Mouse (Mus musculus): ENCODE results near the gene Rnf220.

The Rnf220 gene

GRCm38 (mm10) chr4:117352957-117353356 lies 143.9 kb downstream of the Rnf220 start:
- in situ Hi-C loops (cut with MboI; ENCODE audit: unreplicated experiment in 2 of 2): loop anchor here in 1 of 2 experiments (10.0 kb wide), 1 partner anchor 322 kb away; no protein-coding TSS in a partner anchor

DNA sequence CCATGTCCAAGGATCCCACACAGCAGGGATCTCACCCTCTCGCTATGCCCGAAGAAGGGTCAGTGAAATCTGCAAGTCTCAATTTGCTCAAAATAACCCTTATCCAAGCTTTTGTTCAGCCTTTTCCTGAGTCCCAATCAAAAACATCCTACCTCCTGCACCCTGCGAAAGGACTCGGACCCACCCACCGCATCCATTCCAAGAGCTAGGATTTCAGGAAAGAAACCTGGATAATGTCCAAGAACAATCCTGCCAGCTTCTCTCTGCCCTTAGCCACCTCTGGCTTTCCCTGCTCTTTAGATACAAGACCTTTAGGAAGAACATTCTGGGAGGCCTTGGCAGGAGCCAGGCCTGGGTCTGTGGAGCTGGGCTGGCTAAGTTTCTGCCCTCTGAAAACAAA lies 144.8 kb downstream of the Rnf220 start:
- in situ Hi-C loops (cut with MboI; ENCODE audit: unreplicated experiment in 2 of 2): loop anchor here in 1 of 2 experiments (10.0 kb wide), 1 partner anchor 323 kb away; no protein-coding TSS in a partner anchor

GRCm38 (mm10) chr4:117350139-117350693 lies 146.6 kb downstream of the Rnf220 start:
- in situ Hi-C loops (cut with MboI; ENCODE audit: unreplicated experiment in 2 of 2): loop anchor here in 1 of 2 experiments (10.0 kb wide), 1 partner anchor 325 kb away; no protein-coding TSS in a partner anchor

GRCm38 (mm10) chr4:117349327-117349726 lies 147.5 kb downstream of the Rnf220 start:
- in situ Hi-C loops (cut with MboI; ENCODE audit: unreplicated experiment in 2 of 2): no loop called here

DNA sequence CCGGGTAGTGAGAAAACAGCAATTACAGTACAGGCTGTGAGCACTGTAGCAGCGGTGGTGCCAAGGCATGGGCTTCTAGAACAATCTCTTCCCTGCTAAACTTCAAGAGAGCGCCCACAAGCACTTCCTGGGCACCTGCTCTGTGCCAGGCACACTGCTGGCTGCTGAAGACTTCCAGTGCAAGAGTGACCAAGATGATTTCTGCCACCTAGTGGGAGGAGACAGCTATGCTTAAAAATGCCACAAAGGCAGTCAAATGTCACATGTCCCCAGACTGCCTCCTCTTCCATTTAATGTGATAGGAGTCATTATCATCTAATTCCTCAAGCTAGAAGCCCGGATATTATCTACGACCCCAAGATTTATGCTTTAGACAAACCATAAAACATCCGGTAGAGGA lies 150.8 kb downstream of the Rnf220 start:
- in situ Hi-C loops (cut with MboI; ENCODE audit: unreplicated experiment in 2 of 2): no loop called here

DNA sequence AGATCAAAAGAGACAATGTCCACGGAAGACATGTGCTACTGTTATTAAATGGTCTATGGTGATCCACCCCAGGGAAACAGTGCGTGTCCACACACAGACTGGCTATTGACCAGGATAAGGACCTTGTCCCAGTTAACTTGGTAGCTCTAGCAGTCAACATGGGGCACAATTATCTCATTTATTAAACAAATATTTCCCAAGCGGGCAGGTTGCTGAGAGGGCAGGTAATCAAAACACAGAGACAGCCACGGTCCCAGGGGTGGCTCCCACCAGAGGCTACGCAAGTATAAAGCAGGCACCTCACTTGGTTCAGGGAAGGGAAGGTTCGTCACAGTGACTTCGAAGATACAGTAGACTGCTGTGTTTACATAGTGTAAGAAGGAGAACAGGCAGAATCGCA lies 153.5 kb downstream of the Rnf220 start:
- in situ Hi-C loops (cut with MboI; ENCODE audit: unreplicated experiment in 2 of 2): loop anchor here (5.0 kb wide), 1 partner anchor 71 kb away; no protein-coding TSS in a partner anchor

- in situ Hi-C loops (cut with MboI; ENCODE audit: unreplicated experiment in 2 of 2): loop anchor here (5.0 kb wide), 1 partner anchor 70 kb away; no protein-coding TSS in a partner anchor
Measured at GRCm38 (mm10) chr4:117342751-117343150, 154.1 kb downstream of the Rnf220 start.

- in situ Hi-C loops (cut with MboI; ENCODE audit: unreplicated experiment in 2 of 2): loop anchor here (5.0 kb wide), 1 partner anchor 69 kb away; no protein-coding TSS in a partner anchor
Measured at GRCm38 (mm10) chr4:117341282-117341681, 155.6 kb downstream of the Rnf220 start.

DNA sequence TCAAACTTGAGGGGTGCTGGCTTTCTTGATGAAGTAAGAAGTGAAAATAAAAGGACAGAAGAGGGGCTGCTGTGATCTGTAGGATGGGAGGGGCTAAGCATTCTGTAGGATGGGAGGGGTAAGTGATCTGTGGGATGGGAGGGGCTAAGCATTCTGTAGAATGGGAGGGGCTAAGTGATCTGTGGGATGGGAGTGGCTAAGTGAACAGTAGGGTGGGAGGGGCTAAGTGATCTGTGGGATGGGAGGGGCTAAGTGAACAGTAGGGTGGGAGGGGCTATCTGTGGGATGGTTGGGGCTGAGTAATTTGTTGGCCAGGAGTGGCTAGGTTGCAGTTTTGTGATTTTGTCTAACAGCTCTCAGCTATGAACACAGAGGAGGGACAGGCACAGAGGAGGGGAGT lies 157.1 kb downstream of the Rnf220 start:
- in situ Hi-C loops (cut with MboI; ENCODE audit: unreplicated experiment in 2 of 2): loop anchor here (5.0 kb wide), 1 partner anchor 67 kb away; no protein-coding TSS in a partner anchor

DNA sequence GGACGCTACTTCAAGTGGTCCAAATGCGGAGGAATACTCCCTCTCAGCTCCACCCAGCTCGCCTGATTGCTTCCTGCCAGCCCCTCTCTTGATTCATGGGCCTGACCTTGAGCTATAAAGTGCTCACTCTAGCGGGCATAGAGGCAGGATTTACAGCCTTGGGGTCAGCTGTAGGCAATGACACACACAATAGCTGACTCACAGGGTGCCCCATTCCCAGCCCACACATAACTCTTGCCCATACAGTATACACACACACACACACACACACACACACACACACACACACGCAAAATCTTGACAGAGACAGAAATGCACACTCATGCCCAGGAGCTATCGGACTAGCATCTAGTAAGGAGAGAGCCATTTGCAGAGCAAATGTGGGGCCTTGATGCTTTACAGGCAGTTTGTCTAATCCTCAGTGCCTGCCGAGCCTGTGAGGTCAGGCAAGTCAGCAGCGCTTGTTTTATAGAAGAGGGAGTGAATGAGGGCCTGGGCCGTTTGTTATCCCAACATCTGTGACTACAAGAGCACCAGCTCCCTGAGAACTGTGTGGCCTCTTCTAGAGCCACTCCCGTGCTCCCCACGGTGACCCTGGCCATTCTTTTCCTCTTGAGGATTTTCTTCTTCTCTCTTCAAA lies 165.9 kb downstream of the Rnf220 start:
- in situ Hi-C loops (cut with MboI; ENCODE audit: unreplicated experiment in 2 of 2): no loop called here

GRCm38 (mm10) chr4:117330132-117330531 lies 166.7 kb downstream of the Rnf220 start:
- in situ Hi-C loops (cut with MboI; ENCODE audit: unreplicated experiment in 2 of 2): no loop called here

GRCm38 (mm10) chr4:117326915-117327314 lies 169.9 kb downstream of the Rnf220 start:
- in situ Hi-C loops (cut with MboI; ENCODE audit: unreplicated experiment in 2 of 2): no loop called here

DNA sequence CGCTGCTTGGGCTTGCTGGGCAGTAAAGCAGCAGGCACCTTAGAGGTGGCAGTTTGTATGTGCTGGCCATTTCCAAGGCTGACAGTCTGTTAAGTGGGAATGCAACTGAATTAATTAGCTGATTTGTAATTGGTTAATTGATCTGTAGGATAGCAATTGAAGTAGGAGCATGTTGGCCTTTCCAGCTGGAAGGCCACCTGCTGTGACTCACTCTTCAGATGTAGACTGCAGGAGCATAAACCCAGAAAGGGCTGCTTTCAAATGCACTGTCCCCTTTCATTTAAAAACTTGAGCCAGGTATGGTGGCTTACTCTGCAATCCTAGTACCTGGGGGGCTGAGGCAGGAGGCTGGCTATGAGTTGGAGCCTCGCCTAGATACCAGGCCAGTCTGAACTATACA lies 171.8 kb downstream of the Rnf220 start:
- in situ Hi-C loops (cut with MboI; ENCODE audit: unreplicated experiment in 2 of 2): no loop called here

GRCm38 (mm10) chr4:117323515-117324344 lies 173.1 kb downstream of the Rnf220 start:
- in situ Hi-C loops (cut with MboI; ENCODE audit: unreplicated experiment in 2 of 2): no loop called here

DNA sequence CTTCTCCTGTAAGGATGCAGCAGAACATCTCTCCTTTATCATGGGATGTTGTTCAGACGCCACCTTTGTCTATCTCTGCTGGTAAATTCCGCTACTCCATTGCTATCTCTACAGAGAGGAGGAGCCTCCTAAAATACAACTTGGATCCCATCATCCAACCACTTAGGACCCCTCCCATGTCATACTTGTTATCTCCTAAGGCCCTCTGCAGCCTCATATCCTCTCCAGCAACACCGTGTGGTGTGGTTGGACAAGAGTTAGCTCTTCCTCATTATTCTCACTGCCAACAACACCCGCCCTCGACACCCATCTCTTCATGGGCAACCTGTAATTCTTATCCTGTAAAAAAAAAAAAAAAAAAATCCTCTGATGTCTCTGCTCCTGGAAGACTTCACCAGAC lies 175.8 kb downstream of the Rnf220 start:
- in situ Hi-C loops (cut with MboI; ENCODE audit: unreplicated experiment in 2 of 2): no loop called here

DNA sequence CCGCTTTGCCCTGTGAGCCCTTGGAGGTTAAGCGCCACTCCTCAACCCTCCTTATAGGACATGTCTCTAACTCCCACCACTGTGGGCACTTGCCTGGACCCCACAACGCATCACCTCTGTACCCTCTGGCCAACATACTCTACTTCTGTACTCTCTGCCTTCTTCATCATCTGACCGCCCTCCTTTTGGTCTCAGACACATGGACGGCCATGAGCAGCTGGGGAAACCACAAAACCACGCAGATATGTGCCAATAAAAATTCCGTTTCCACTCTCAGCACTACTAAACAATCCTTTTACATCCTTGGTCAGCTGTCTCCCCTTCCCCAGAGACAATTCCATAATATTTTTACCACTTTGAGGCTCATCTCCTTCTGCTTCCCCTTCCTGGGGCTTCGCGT lies 178.3 kb downstream of the Rnf220 start:
- in situ Hi-C loops (cut with MboI; ENCODE audit: unreplicated experiment in 2 of 2): no loop called here

GRCm38 (mm10) chr4:117317701-117318190 lies 179.1 kb downstream of the Rnf220 start:
- in situ Hi-C loops (cut with MboI; ENCODE audit: unreplicated experiment in 2 of 2): no loop called here

DNA sequence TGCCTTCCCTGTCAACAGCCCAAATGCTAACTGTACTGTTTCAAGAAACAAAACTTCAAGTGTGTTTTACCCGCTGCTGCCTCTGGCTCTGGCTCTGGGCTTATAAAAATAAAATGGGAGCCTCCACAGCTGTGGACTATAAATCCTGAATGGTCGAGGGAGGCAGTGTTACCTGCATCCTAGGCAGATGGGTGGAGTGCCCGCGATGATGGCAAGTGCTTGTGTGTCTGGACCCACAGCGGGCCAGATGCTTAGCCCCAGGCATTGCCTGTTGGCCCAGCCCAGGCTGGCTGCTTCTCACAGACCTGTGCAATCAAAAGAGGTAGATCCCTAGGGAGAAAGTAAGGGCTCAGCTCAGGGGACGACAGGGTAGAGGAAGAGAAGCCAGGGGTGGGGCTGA lies 180.1 kb downstream of the Rnf220 start:
- in situ Hi-C loops (cut with MboI; ENCODE audit: unreplicated experiment in 2 of 2): no loop called here

DNA sequence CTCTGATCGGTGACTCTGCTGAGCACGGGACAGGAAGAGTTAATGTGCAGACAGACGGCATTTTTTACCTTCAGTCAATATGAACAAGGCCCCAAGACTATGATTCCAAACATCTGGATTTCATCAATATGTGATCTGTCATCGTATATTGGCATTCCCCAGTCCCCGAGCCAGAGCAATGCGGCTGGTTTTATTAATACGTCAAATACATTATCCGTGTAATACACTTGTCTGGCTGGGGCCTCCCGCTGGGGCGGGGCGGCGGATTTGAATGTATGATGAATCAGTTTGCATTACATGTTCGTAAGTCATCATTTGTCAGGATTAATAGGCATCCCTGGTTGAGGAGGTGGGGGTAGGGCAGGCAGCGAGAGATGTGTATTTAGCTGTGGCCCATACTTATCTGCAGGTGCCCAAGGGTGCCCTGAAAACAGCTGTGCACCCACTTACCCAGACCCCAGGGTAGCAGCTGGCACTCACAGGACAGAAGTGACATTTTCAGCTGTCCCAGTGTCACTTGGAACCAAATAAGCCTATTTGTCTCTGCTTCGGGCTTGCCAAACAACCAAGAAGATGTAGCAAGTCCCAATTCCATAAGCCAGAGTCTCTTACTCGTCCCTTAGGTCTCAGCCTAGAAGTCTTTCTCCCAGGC lies 181.9 kb downstream of the Rnf220 start:
- in situ Hi-C loops (cut with MboI; ENCODE audit: unreplicated experiment in 2 of 2): no loop called here

DNA sequence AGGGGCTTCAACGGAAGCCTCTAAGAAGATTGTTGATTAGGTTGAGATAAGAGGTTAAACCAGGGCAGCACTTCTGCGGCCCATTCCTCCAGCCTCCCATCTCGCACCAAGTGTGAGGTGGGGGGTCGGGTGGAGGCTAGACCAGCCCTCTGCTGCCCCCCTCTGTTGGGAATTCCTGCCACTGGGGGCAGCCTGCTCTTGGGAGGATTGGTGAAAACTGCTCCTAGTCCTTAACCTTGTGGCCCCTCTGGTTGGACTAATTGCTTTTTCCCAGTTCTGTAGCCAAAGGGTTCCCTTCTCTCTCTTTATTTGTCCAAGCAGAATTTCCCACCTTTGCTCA lies 183.8 kb downstream of the Rnf220 start:
- in situ Hi-C loops (cut with MboI; ENCODE audit: unreplicated experiment in 2 of 2): no loop called here
